Mouse (Mus musculus) embryonic facial prominence, embryonic 13.5 days (tissue): ENCODE results near the gene Grwd1. TPM values are rescaled to one million over a fixed set of nuclear protein-coding genes. Genes with fewer than 3 reads are reported as not detected.
A peak's percentile ranks its signal among the peaks of the same experiment; 100 is the strongest.

ENCODE experiments used
- ATAC-seq: fragments of 200-750 bp; cut with Nextera tagmentation; 2 replicates; pipeline ENCODE4 v1.8.0; 2017; ENCODE audit warnings: low read depth; ENCODE audit not compliant: insufficient number of reproducible peaks, insufficient read depth, low FRiP score, low TSS enrichment
- H3K27ac ChIP-seq: fragments of 300-500 bp; sonication (generic); 2 replicates; pipeline ENCODE4 v1.5.1; 2015; ENCODE audit warnings: moderate library complexity, mild to moderate bottlenecking, inconsistent platforms
- H3K27me3 ChIP-seq: fragments of 300-500 bp; sonication (generic); 2 replicates; pipeline ENCODE4 v1.6.1; 2015; ENCODE audit warnings: mild to moderate bottlenecking, inconsistent platforms
- H3K36me3 ChIP-seq: fragments of 300-500 bp; sonication (generic); 2 replicates; pipeline ENCODE4 v1.6.1; 2015; ENCODE audit warnings: mild to moderate bottlenecking, inconsistent platforms
- H3K4me1 ChIP-seq: fragments of 300-500 bp; sonication (generic); 2 replicates; pipeline ENCODE4 v1.6.1; 2015; ENCODE audit warnings: inconsistent platforms
- H3K4me2 ChIP-seq: fragments of 300-500 bp; sonication (generic); 2 replicates; pipeline ENCODE4 v1.6.1; 2015; ENCODE audit warnings: moderate library complexity, mild to moderate bottlenecking, inconsistent platforms
- H3K4me3 ChIP-seq: fragments of 300-500 bp; sonication (generic); 2 replicates; pipeline ENCODE4 v1.5.1; 2015; ENCODE audit warnings: mild to moderate bottlenecking, inconsistent platforms
- H3K9ac ChIP-seq: fragments of 300-500 bp; sonication (generic); 2 replicates; pipeline ENCODE4 v1.6.1; 2015; ENCODE audit warnings: mild to moderate bottlenecking, inconsistent platforms
- H3K9me3 ChIP-seq: fragments of 300-500 bp; sonication (generic); 2 replicates; pipeline ENCODE4 v1.6.1; 2016; ENCODE audit warnings: inconsistent platforms
- WGBS: fragments of 180-500 bp; shearing (Covaris S2); methylation state at CpG from one replicate; pipeline ENCODE4 v1.1.7; 2015; ENCODE audit warnings: mixed read lengths; 5-methylcytosine and 5-hydroxymethylcytosine counted together
- polyA plus RNA-seq: library from polyadenylated mRNA; unstranded; fragments of >200 nt; fragmentation: Nextera tagmentation; extraction: Ambion mirVana; gene quantifications from 2 replicates; pipeline ENCODE4 v1.2.1, GENCODE M21; 2015

The Grwd1 gene
- polyA plus RNA-seq, 1 experiment from 2014 or later, result 74.0 TPM

GRCm38 (mm10) chr7:45812921-45813320 lies 17.8 kb downstream of the Grwd1 start:
- ATAC-seq, result no peak
- peaks cover 33% of the 10 kb centered on the region for H3K4me1 ChIP-seq
- peak overlapping the region; percentile 88 for H3K4me2 ChIP-seq
- WGBS, result 77% methylated on average over 8 of the region's 8 CpGs
- peak overlapping the region; percentile 93 for H3K4me3 ChIP-seq
- H3K9ac ChIP-seq, result peak overlapping the region; percentile 100
- H3K36me3 ChIP-seq, result peaks cover 50% of the 10 kb centered on the region
- H3K27me3 ChIP-seq, result no peaks in the 10 kb centered on the region
- no peaks in the 10 kb centered on the region for H3K9me3 ChIP-seq
- peak overlapping the region; percentile 44; the same call in 1 of the 2 replicates for H3K27ac ChIP-seq

GRCm38 (mm10) chr7:45809276-45810075 lies 21.3 kb downstream of the Grwd1 start:
- no peaks in the 10 kb centered on the region for H3K27me3 ChIP-seq
- no peak overlapping the region for H3K4me3 ChIP-seq
- H3K4me2 ChIP-seq, result no peak overlapping the region
- ATAC-seq, result no peak
- no peaks in the 10 kb centered on the region for H3K9me3 ChIP-seq
- peaks cover 73% of the 10 kb centered on the region for H3K36me3 ChIP-seq
- WGBS, result 88% methylated on average over 14 of the region's 14 CpGs
- peaks cover 22% of the 10 kb centered on the region for H3K4me1 ChIP-seq
- peak overlapping the region; percentile 27; the same call in 1 of the 2 replicates for H3K9ac ChIP-seq
- no peak overlapping the region for H3K27ac ChIP-seq

- no peaks in the 10 kb centered on the region for H3K27me3 ChIP-seq
- H3K4me2 ChIP-seq, result no peak overlapping the region
- H3K27ac ChIP-seq, result no peak overlapping the region
- no peak for ATAC-seq
- H3K9ac ChIP-seq, result no peak overlapping the region
- peaks cover 22% of the 10 kb centered on the region for H3K4me1 ChIP-seq
- peaks cover 75% of the 10 kb centered on the region for H3K36me3 ChIP-seq
- H3K9me3 ChIP-seq, result no peaks in the 10 kb centered on the region
- H3K4me3 ChIP-seq, result no peak overlapping the region
- 45% methylated on average over 10 of the region's 11 CpGs for WGBS
Measured at GRCm38 (mm10) chr7:45808471-45808870, 22.3 kb downstream of the Grwd1 start.

- peak overlapping the region; percentile 7; the same call in 1 of the 2 replicates for H3K27ac ChIP-seq
- H3K36me3 ChIP-seq, result peaks cover 71% of the 10 kb centered on the region
- 62% methylated on average over 5 of the region's 5 CpGs for WGBS
Measured at GRCm38 (mm10) chr7:45805941-45806340, 24.8 kb downstream of the Grwd1 start.

GRCm38 (mm10) chr7:45802551-45802950 lies 28.2 kb downstream of the Grwd1 start:
- Histone ChIP-seq H3K4me1 (peaks cover 28% of the 10 kb centered on the region), H3K4me3 (no peak overlapping the region), H3K27ac (no peak overlapping the region), H3K9me3 (no peaks in the 10 kb centered on the region), H3K9ac (no peak overlapping the region), H3K4me2 (no peak overlapping the region), H3K27me3 (peaks cover 20% of the 10 kb centered on the region), H3K36me3 (peaks cover 37% of the 10 kb centered on the region)
- ATAC-seq, result no peak
- 91% methylated on average over 6 of the region's 6 CpGs for WGBS

More at GRCm38 (mm10) chr7:45805941-45806340, 24.8 kb downstream of the Grwd1 start:
- Histone ChIP-seq H3K9me3 (no peaks in the 10 kb centered on the region), H3K27me3 (no peaks in the 10 kb centered on the region), H3K4me2 (no peak overlapping the region), H3K4me1 (peaks cover 11% of the 10 kb centered on the region), H3K4me3 (no peak overlapping the region), H3K9ac (no peak overlapping the region)
- ATAC-seq, result no peak

GRCm38 (mm10) chr7:45801348-45801747 lies 29.4 kb downstream of the Grwd1 start:
- no peak for ATAC-seq
- Histone ChIP-seq H3K4me1 (peaks cover 34% of the 10 kb centered on the region), H3K4me3 (peak overlapping the region; percentile 28; the same call in 1 of the 2 replicates), H3K27me3 (peaks cover 32% of the 10 kb centered on the region), H3K27ac (0 out of 2 replicates have a peak overlapping the region, but pooled peaks have one; percentile 23), H3K36me3 (peaks cover 25% of the 10 kb centered on the region), H3K9ac (no peak overlapping the region; the same call in 1 of the 2 replicates), H3K9me3 (no peaks in the 10 kb centered on the region), H3K4me2 (peak overlapping the region; percentile 48)
- WGBS, result 4% methylated on average over 12 of the region's 12 CpGs

- no peaks in the 10 kb centered on the region for H3K9me3 ChIP-seq
- H3K4me3 ChIP-seq, result peak overlapping the region; percentile 28
- peak overlapping the region; percentile 48 for H3K4me2 ChIP-seq
- no peak overlapping the region; the same call in 1 of the 2 replicates for H3K9ac ChIP-seq
- WGBS, result 17% methylated on average over 25 of the region's 25 CpGs
- no peak for ATAC-seq
- 0 out of 2 replicates have a peak overlapping the region, but pooled peaks have one; percentile 23 for H3K27ac ChIP-seq
- peaks cover 24% of the 10 kb centered on the region for H3K36me3 ChIP-seq
- peaks cover 36% of the 10 kb centered on the region for H3K27me3 ChIP-seq
- H3K4me1 ChIP-seq, result peaks cover 34% of the 10 kb centered on the region
Measured at GRCm38 (mm10) chr7:45800546-45801204, 30.1 kb downstream of the Grwd1 start.

- ATAC-seq, result no peak
- H3K36me3 ChIP-seq, result peaks cover 29% of the 10 kb centered on the region
- no peak overlapping the region for H3K27ac ChIP-seq
- H3K4me2 ChIP-seq, result peak overlapping the region; percentile 48
- WGBS, result 36% methylated on average over 7 of the region's 7 CpGs
- H3K9me3 ChIP-seq, result no peaks in the 10 kb centered on the region
- H3K9ac ChIP-seq, result no peak overlapping the region
- peaks cover 34% of the 10 kb centered on the region for H3K4me1 ChIP-seq
- H3K27me3 ChIP-seq, result peaks cover 38% of the 10 kb centered on the region
- 0 out of 2 replicates have a peak overlapping the region, but pooled peaks have one; percentile 28 for H3K4me3 ChIP-seq
Measured at GRCm38 (mm10) chr7:45800001-45800400, 30.7 kb downstream of the Grwd1 start.

GRCm38 (mm10) chr7:45798931-45799330 lies 31.8 kb downstream of the Grwd1 start:
- peak overlapping the region; percentile 87 for H3K4me2 ChIP-seq
- 54% methylated on average over 7 of the region's 7 CpGs for WGBS
- no peak for ATAC-seq

GRCm38 (mm10) chr7:45798511-45798836 lies 32.3 kb downstream of the Grwd1 start:
- Histone ChIP-seq H3K9ac (peak overlapping the region; percentile 78), H3K27me3 (peaks cover 40% of the 10 kb centered on the region), H3K36me3 (peaks cover 43% of the 10 kb centered on the region), H3K4me3 (peak overlapping the region; percentile 47), H3K27ac (no peak overlapping the region), H3K4me1 (peaks cover 34% of the 10 kb centered on the region), H3K9me3 (no peaks in the 10 kb centered on the region), H3K4me2 (peak overlapping the region; percentile 87)
- WGBS, result 2% methylated on average over 19 of the region's 19 CpGs
- no peak for ATAC-seq

More at GRCm38 (mm10) chr7:45798931-45799330, 31.8 kb downstream of the Grwd1 start:
- Histone ChIP-seq H3K36me3 (peaks cover 40% of the 10 kb centered on the region), H3K4me3 (peak overlapping the region; percentile 47; the same call in 1 of the 2 replicates), H3K4me1 (peaks cover 34% of the 10 kb centered on the region), H3K9ac (no peak overlapping the region), H3K27me3 (peaks cover 40% of the 10 kb centered on the region), H3K9me3 (no peaks in the 10 kb centered on the region), H3K27ac (no peak overlapping the region)

- H3K9me3 ChIP-seq, result no peaks in the 10 kb centered on the region
- peaks cover 40% of the 10 kb centered on the region for H3K27me3 ChIP-seq
- H3K4me3 ChIP-seq, result peak overlapping the region; percentile 47
- H3K4me1 ChIP-seq, result peaks cover 34% of the 10 kb centered on the region
- ATAC-seq, result no peak
- H3K36me3 ChIP-seq, result peaks cover 43% of the 10 kb centered on the region
- H3K27ac ChIP-seq, result no peak overlapping the region
- peak overlapping the region; percentile 78 for H3K9ac ChIP-seq
- 2% methylated on average over 59 of the region's 60 CpGs for WGBS
- peak overlapping the region; percentile 87 for H3K4me2 ChIP-seq
Measured at GRCm38 (mm10) chr7:45797661-45798510, 32.9 kb downstream of the Grwd1 start.
